Mouse (Mus musculus) ES-E14 (cell line): ENCODE data around the gene Tescl.

Experiments
- CHD2 ChIP-seq: IDR thresholded peaks from 2 replicates; pipeline ENCODE4 v1.6.1; 2014; ENCODE audit warnings: mild to moderate bottlenecking, low read depth, low read length, inconsistent platforms
- ZNF384 ChIP-seq: IDR thresholded peaks from 2 replicates; pipeline ENCODE4 v1.6.1; 2012; ENCODE audit warnings: low read depth, low read length, inconsistent platforms

DNA sequence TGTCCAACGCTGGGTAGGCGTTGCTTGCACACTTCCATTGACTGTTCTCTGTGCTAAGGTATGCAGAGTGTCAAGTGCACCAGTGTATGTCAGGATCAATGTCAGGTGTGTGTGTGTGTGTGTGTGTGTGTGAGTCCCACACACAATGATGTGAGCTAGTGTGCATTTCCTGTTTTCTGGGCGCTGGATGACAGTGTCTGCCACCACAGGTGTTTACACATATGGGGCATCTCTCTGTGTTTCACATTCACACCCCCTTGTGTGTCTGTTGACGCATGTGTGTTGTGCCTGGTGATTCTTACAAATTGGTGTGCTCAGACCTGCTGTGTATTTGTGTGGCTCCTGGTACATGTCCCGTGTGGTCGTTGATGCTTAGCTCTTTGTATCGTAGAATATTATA is 35.2 kb upstream of the Tescl start:
- no peak for TF ChIP-seq CHD2
- no peak for TF ChIP-seq ZNF384
